Comparison of ENCODE assay signal across 11 mouse cellular contexts in genomic region chr10:45381937-45382636, GRCm38 (mm10). TPM values are rescaled to one million over a fixed set of nuclear protein-coding genes. Genes with fewer than 3 reads are reported as not detected.
A peak's percentile ranks its signal among the peaks of the same experiment; 100 is the strongest.
DNase-seq lines count a peak whose midpoint lies in the region; ATAC-seq lines count a peak whose summit lies in the region.
"Had no signal": no experiment of that assay in that cellular context is flagged by ENCODE, and none has a peak within 500 bp of the region (broad histone marks: within the 10 kb centered on the region; RNA-seq: fewer than 3 reads in every experiment).

No protein-coding gene starts in this region.

- H3K27me3 ChIP-seq in forebrain, embryonic 13.5 days, result no peaks in the 10 kb centered on the region
- H3K27me3 ChIP-seq in midbrain, embryonic 15.5 days (replicated peaks), result no peaks in the 10 kb centered on the region

- no peak overlapping the region for H3K27ac ChIP-seq in forebrain, embryonic 13.5 days
- no peak overlapping the region for H3K27ac ChIP-seq in midbrain, embryonic 15.5 days

- no peak overlapping the region for H3K4me2 ChIP-seq in forebrain, embryonic 13.5 days
- H3K4me2 ChIP-seq in midbrain, embryonic 15.5 days, result no peak overlapping the region

- peak; percentile 70 for ATAC-seq in forebrain, embryonic 13.5 days
- peak; percentile 51; the same call in 1 of the 2 replicates for ATAC-seq in midbrain, embryonic 15.5 days (replicated peaks)
- no peak for ATAC-seq in activated CD4-positive, CD25-positive, alpha-beta regulatory T cell, adult 4 months
- ATAC-seq in cerebellum, adult (ENCODE audit: insufficient number of reproducible peaks, low FRiP score, low TSS enrichment), result no peak
- no peak for ATAC-seq in inflammation-experienced regulatory T-cells, adult 6 months

- peak; percentile 7 for DNase-seq in kidney, adult 9 months
- no peak for DNase-seq in kidney, adult 18-20 months
- DNase-seq in MEL-GATA-1-ER (ENCODE audit: extremely low read depth, low read depth), result peak; percentile 14
- DNase-seq: cerebellum, adult 11 months; kidney, postnatal 14 days had no signal

- no peaks in the 10 kb centered on the region for H3K9me3 ChIP-seq in forebrain, embryonic 13.5 days (replicated peaks)
- no peaks in the 10 kb centered on the region for H3K9me3 ChIP-seq in midbrain, embryonic 15.5 days

- H3K9ac ChIP-seq in forebrain, embryonic 13.5 days, result no peak overlapping the region
- H3K9ac ChIP-seq in midbrain, embryonic 15.5 days, result no peak overlapping the region

- no peak overlapping the region for H3K4me3 ChIP-seq in forebrain, embryonic 13.5 days
- H3K4me3 ChIP-seq in midbrain, embryonic 15.5 days, result no peak overlapping the region

- H3K36me3 ChIP-seq in forebrain, embryonic 13.5 days (ENCODE audit: poor library complexity, severe bottlenecking), result no peaks in the 10 kb centered on the region
- no peaks in the 10 kb centered on the region for H3K36me3 ChIP-seq in midbrain, embryonic 15.5 days (replicated peaks)

- no peaks in the 10 kb centered on the region for H3K4me1 ChIP-seq in forebrain, embryonic 13.5 days
- no peaks in the 10 kb centered on the region for H3K4me1 ChIP-seq in midbrain, embryonic 15.5 days

RNA-seq across cellular contexts. Expression of gene Bves, which starts 46.5 kb away (rescaled TPM):
- 0.75 and 1.3 TPM in 2 replicates for polyA plus RNA-seq in forebrain, embryonic 13.5 days (2015; fragmentation: Nextera tagmentation; extraction: Ambion mirVana)
- polyA plus RNA-seq in midbrain, embryonic 15.5 days (2015; fragmentation: Nextera tagmentation; extraction: Ambion mirVana), result 1.5 and 1.6 TPM in 2 replicates
- not detected for polyA plus RNA-seq in activated CD4-positive, CD25-positive, alpha-beta regulatory T cell, adult 4 months (2017; shearing (Covaris generic))
- polyA plus RNA-seq in inflammation-experienced regulatory T-cells, adult 6 months (2017; shearing (Covaris generic)), result not detected
- polyA plus RNA-seq: liver, adult 2 months had no signal

Comparison
In these comparisons a context has a peak if more than half of its experiments do, and no peak if none do; other contexts are left out.
1. ATAC-seq: peak in forebrain, embryonic 13.5 days (single experiment) and midbrain, embryonic 15.5 days (single experiment); none in activated CD4-positive, CD25-positive, alpha-beta regulatory T cell, adult 4 months (single experiment), cerebellum, adult (single experiment) and inflammation-experienced regulatory T-cells, adult 6 months (single experiment).